Mouse (Mus musculus) olfactory bulb, adult 2 months (tissue): ENCODE results near the gene 4930558C23Rik.

ENCODE experiments used
- CTCF ChIP-seq: fragments of 200-500 bp; IDR thresholded peaks from 2 replicates; pipeline ENCODE4 v1.5.1; 2012; ENCODE audit warnings: low read depth, mild to moderate bottlenecking, low read length, moderate library complexity; ENCODE audit not compliant: insufficient read depth
- POLR2A ChIP-seq: fragments of 200-500 bp; IDR thresholded peaks from 2 replicates; pipeline ENCODE4 v1.6.1; 2012; ENCODE audit warnings: mild to moderate bottlenecking, low read depth, low read length, moderate library complexity; ENCODE audit not compliant: insufficient read depth

- TF ChIP-seq POLR2A (no peak), CTCF (no peak)
Observed at GRCm38 (mm10) chr3:95357746-95358145, 44.9 kb downstream of the 4930558C23Rik start.
